Mouse (Mus musculus): Measurements from ENCODE around the gene 4931440F15Rik.

Gene 4931440F15Rik

DNA sequence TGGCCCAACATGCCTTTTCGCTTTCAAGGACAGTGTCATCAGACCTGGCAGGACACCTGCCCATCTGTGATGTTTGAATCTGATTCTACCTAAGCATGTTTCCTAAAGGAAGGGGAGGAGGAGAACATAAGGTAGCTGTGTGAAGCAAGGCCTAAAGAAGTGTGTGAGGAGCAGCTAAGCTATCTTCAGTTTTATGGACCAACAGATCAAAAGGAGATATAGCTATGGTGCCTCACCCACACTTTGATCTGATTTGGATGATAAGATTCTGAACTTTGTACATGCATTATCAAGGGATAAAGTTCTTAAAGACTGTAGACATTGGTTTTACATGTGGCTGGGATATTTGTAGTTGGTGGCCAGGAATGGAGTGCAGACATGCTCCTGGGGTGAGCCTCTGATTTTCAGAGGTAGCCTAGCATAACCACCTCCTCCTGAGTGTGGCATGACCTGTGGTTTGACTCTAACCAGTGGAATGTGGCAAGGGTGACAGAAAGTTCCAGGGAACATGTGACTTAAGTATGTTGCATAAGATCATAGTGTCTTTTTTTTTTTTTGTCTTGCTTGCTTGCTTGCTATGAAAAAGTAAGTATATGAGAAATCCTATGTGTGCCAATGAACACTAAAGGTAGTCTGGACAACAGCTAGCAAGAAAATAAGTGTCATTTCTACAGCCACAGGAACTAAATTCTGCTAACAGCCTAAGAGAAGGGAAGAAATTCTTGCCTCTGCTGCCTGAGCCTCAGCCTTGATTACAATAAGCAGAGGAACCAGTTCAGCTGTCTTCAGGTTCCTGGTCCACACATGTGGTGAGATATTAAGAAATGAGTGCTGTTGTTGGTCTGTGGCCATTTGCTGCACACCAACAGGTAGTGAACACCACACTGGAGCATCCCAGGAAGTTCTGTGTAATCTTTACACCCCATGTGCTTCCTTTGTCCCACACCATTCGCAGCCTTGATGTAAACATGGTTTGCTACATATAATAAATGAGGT, 23.7 kb downstream of the 4931440F15Rik start:
- in situ Hi-C loops (cut with MboI, MseI), result no loop called here

GRCm38 (mm10) chr11:29799839-29800238, 25.6 kb downstream of the 4931440F15Rik start:
- in situ Hi-C loops (cut with MboI, MseI), result no loop called here

GRCm38 (mm10) chr11:29795106-29795505, 30.4 kb downstream of the 4931440F15Rik start:
- in situ Hi-C loops (cut with MboI, MseI), result no loop called here

DNA sequence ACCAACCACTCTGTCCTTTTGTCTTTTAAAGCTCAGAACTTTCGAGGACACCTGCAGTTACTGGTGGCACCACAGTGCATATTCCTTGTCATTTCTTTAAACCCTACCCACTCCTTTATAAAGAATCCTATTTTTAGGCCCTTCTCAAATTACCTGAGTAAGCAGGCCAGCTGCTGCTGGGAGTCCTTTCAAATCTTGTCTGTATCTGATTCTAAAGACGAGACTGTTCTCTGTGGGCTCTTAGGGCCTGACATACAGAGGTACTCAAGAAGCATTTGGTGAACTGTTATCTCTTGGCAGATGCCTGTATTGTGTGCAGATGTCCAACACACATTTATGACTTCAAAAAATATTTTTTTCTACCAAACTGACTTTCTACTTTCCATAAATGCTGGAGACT, 31.0 kb downstream of the 4931440F15Rik start:
- in situ Hi-C loops (cut with MboI, MseI), result no loop called here

DNA sequence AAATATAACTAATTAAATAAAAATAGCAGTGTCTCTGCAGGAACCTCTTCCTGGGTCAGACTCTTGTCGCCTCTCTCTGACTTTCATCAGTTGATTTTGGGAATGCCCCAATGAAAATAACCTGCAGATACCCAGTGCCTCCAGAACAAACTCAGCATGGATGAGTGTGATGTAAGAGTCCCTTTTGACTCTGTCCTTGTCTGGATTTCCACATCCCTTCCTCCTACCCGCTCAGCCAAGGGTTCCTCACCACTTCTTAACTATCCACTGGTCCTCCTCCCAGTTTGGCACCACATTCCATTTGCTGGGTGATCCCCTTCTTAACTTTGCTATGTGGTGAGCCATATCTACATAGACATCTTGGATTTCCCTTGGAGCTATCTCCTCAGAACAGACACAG, 34.7 kb downstream of the 4931440F15Rik start:
- in situ Hi-C loops (cut with MboI, MseI), result no loop called here

- in situ Hi-C loops (cut with MboI, MseI), result no loop called here
These were observed 36.4 kb downstream of the 4931440F15Rik start for GRCm38 (mm10) chr11:29788921-29789638.

- in situ Hi-C loops (cut with MboI, MseI), result no loop called here
These were observed 37.0 kb downstream of the 4931440F15Rik start for GRCm38 (mm10) chr11:29788499-29788898.

- in situ Hi-C loops (cut with MboI, MseI), result no loop called here
These were observed 38.0 kb downstream of the 4931440F15Rik start for GRCm38 (mm10) chr11:29787473-29787872.

DNA sequence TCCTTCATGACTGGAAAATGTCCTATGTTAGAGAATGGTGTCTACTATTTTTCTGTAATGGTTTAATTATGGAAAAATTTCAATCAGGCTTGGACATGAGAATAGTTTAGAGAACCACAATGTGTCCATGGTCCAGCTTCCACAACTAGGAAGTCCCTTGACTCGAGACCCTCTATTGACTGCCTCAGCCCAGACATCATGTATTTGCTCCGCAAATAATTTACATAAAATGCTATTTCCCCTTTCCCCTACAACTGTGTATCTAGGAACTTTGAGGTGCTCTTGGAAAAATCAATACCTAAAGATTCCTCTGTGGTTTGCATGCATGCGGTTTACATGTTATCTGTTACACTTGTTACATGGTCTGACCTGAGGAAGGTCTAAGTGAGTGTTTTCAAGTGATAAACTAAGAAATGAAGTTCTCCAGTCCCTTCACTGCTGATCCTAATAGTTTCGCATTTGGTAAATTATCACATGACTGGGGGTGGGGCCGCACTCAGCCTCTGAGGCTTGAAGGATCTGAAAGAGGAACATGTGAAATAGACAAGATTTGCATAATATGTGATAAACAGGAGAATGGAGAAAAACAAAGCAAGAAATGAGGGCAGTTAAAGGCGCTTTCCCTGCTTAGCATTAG, 38.8 kb downstream of the 4931440F15Rik start:
- in situ Hi-C loops (cut with MboI, MseI), result no loop called here

DNA sequence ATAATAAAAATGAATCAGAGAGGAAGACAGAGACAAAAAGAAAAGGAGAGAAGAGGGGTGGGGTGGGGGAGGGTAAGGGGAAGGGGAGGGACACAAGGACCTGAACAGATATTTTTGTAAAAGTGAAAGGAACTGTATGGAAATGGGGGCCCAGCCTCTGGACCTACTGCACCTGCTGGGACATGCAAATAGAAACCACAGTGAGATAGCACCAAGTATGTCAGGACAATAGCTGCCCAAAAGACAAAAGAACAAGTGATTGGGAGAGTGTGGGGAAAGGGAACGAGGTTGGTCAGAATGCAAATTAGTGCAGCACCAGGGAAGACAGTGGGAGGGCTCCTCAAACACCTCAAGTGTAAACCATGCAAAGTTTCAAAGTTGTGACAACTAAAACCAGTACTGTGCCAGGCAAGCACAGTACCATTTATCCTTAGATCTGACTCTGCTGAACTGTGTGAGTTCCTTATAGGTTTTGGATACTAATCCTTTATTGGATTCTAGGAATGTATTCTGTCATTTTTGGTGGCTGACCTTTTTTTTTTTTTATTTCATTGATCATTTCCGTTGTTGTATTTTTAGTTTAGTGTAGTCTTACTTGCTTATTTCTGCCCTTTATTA, 46.0 kb downstream of the 4931440F15Rik start:
- in situ Hi-C loops (cut with MboI, MseI), result no loop called here

DNA sequence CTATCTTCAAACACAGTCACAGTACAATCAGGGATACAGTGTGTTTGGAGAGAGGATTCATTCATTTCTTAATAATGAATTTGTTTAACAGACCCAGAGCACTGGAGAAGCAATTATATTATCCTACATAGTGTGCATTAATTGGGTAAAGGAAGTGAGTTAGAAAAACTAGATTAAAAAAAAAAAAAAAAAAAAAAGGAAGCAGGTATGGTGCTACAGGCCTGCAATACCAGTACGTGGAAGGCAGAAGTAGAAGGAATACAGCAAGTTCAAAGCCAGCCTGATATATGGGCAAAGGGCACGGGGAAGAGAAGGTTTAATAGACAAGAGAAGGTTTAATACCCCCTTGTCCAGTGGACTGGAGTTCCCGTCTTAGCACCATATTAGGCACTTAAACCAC, 46.5 kb downstream of the 4931440F15Rik start:
- in situ Hi-C loops (cut with MboI, MseI), result no loop called here

DNA sequence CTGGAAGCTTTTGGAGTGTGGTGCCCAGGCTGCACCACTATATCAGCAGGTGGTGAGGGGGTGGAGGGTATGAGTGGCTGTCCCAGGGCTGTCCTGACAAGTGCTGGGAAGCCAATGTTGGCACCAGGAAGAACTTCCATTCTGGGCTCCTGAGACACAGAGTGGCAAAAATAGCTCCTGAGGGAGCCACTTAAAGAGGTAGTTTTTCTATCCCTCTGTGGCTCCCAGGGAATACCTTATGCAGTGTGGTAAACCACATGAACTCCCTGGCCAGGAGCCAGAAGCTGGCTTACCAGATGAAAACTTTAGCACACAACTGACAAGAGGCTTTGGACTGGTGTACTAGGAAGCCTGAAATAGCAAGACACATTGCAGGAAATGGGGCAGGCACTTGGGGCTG, 47.5 kb downstream of the 4931440F15Rik start:
- in situ Hi-C loops (cut with MboI, MseI), result no loop called here

- in situ Hi-C loops (cut with MboI, MseI), result no loop called here
These were observed 50.7 kb downstream of the 4931440F15Rik start for GRCm38 (mm10) chr11:29774760-29775159.

DNA sequence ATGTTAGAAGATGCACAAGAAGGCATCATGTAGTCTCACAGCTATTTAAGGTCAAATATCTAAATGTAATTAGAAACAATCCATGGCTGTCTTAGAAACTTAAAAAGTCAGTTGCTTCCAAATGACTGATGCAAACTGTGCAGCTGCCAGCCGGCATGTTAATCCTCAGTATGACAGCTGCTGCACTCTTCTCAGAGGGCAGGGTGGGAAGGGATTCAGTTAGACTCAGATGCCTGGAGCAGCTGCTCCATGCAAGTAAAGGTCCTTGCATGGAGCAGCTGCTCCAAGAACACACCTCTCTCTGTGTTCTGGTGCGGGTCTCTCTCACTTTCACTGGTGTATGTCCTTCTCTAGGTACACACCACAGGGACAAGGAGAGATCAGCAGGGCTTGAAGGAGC, 51.2 kb downstream of the 4931440F15Rik start:
- in situ Hi-C loops (cut with MboI, MseI), result no loop called here
